Comparison of ENCODE assay signal across 10 mouse cellular contexts in genomic region chr9:16398734-16399686, GRCm38 (mm10).
DNase-seq lines count a peak whose midpoint lies in the region; ATAC-seq lines count a peak whose summit lies in the region.
"Had no signal": no experiment of that assay in that cellular context is flagged by ENCODE, and none has a peak within 500 bp of the region (broad histone marks: within the 10 kb centered on the region; RNA-seq: fewer than 3 reads in every experiment).

No protein-coding gene starts in this region.

- no peaks in the 10 kb centered on the region for H3K27me3 ChIP-seq in embryonic facial prominence, embryonic 11.5 days (ENCODE audit: control insufficient read depth, insufficient read depth, low read length)
- no peaks in the 10 kb centered on the region for H3K27me3 ChIP-seq in hindbrain, embryonic 16.5 days (replicated peaks; ENCODE audit: control insufficient read depth, insufficient read depth, low read length)
- no peaks in the 10 kb centered on the region for H3K27me3 ChIP-seq in neural tube, embryonic 13.5 days
- no peaks in the 10 kb centered on the region for H3K27me3 ChIP-seq in kidney, embryonic 16.5 days (ENCODE audit: insufficient read depth, low read length)
- H3K27me3 ChIP-seq: intestine, embryonic 15.5 days; liver, embryonic 12.5 days had no signal

- DNase-seq in left cerebral cortex, postnatal 10 days (ENCODE audit: extremely low spot score in 1 of 2, low spot score in 2 of 2), result peak; percentile 14 to 18
- DNase-seq in left cerebral cortex, adult 11 months (ENCODE audit: low spot score), result no peak
- peak; percentile 4 for DNase-seq in embryonic facial prominence, embryonic 11.5 days (ENCODE audit: low spot score)
- DNase-seq in lung, postnatal 14 days, result no peak
- no peak for DNase-seq in cerebellum, postnatal 25 days

- H3K9ac ChIP-seq in embryonic facial prominence, embryonic 11.5 days (replicated peaks; ENCODE audit: low read length), result no peak overlapping the region
- no peak overlapping the region for H3K9ac ChIP-seq in hindbrain, embryonic 16.5 days (ENCODE audit: low read depth, low read length)
- H3K9ac ChIP-seq in neural tube, embryonic 13.5 days, result no peak overlapping the region
- H3K9ac ChIP-seq in kidney, embryonic 16.5 days (replicated peaks; ENCODE audit: low read length), result no peak overlapping the region
- H3K9ac ChIP-seq: intestine, embryonic 15.5 days; liver, embryonic 12.5 days had no signal

- 56% methylated on average over 6 of the region's 6 CpGs for WGBS in embryonic facial prominence, embryonic 11.5 days
- WGBS in hindbrain, embryonic 16.5 days, result 31% methylated on average over 6 of the region's 6 CpGs
- 37% methylated on average over 6 of the region's 6 CpGs for WGBS in neural tube, embryonic 13.5 days
- 79% methylated on average over 6 of the region's 6 CpGs for WGBS in kidney, embryonic 16.5 days

- H3K9me3 ChIP-seq in embryonic facial prominence, embryonic 11.5 days (replicated peaks; ENCODE audit: control insufficient read depth, low read length), result no peaks in the 10 kb centered on the region
- no peaks in the 10 kb centered on the region for H3K9me3 ChIP-seq in hindbrain, embryonic 16.5 days (ENCODE audit: control insufficient read depth, low read length)
- H3K9me3 ChIP-seq in neural tube, embryonic 13.5 days, result no peaks in the 10 kb centered on the region
- H3K9me3 ChIP-seq in kidney, embryonic 16.5 days (ENCODE audit: low read length), result no peaks in the 10 kb centered on the region
- H3K9me3 ChIP-seq: intestine, embryonic 15.5 days; liver, embryonic 12.5 days had no signal

- H3K4me1 ChIP-seq in embryonic facial prominence, embryonic 11.5 days (ENCODE audit: control insufficient read depth, insufficient read depth, low read length), result no peaks in the 10 kb centered on the region; the same call in 1 of the 2 replicates
- peaks cover 10% of the 10 kb centered on the region for H3K4me1 ChIP-seq in hindbrain, embryonic 16.5 days (ENCODE audit: control insufficient read depth, insufficient read depth, low read depth, low read length)
- peaks cover 40% of the 10 kb centered on the region for H3K4me1 ChIP-seq in neural tube, embryonic 13.5 days (replicated peaks)
- H3K4me1 ChIP-seq in kidney, embryonic 16.5 days (ENCODE audit: insufficient read depth, low read length), result no peaks in the 10 kb centered on the region
- H3K4me1 ChIP-seq: intestine, embryonic 15.5 days had no signal

- H3K27ac ChIP-seq in embryonic facial prominence, embryonic 11.5 days (replicated peaks; ENCODE audit: low read depth, low read length), result no peak overlapping the region
- peak overlapping the region; percentile 6; the same call in 1 of the 2 replicates for H3K27ac ChIP-seq in hindbrain, embryonic 16.5 days (ENCODE audit: low read depth, low read length)
- peak overlapping the region; percentile 33 for H3K27ac ChIP-seq in neural tube, embryonic 13.5 days (replicated peaks)
- H3K27ac ChIP-seq in kidney, embryonic 16.5 days (ENCODE audit: low read length), result no peak overlapping the region
- H3K27ac ChIP-seq: intestine, embryonic 15.5 days; liver, embryonic 12.5 days had no signal

- H3K4me3 ChIP-seq in embryonic facial prominence, embryonic 11.5 days (ENCODE audit: low read depth, low read length), result no peak overlapping the region
- no peak overlapping the region for H3K4me3 ChIP-seq in hindbrain, embryonic 16.5 days (ENCODE audit: low read length)
- H3K4me3 ChIP-seq in neural tube, embryonic 13.5 days, result no peak overlapping the region
- H3K4me3 ChIP-seq in kidney, embryonic 16.5 days (ENCODE audit: low read length), result no peak overlapping the region
- H3K4me3 ChIP-seq: intestine, embryonic 15.5 days; liver, embryonic 12.5 days had no signal

- no peak for ATAC-seq in embryonic facial prominence, embryonic 11.5 days (replicated peaks; ENCODE audit: insufficient number of reproducible peaks, low FRiP score, low TSS enrichment, low read depth)
- peak; percentile 91 for ATAC-seq in hindbrain, embryonic 16.5 days
- ATAC-seq in neural tube, embryonic 13.5 days (ENCODE audit: low read depth), result peak; percentile 90
- ATAC-seq in kidney, embryonic 16.5 days (ENCODE audit: low FRiP score, low TSS enrichment), result no peak
- ATAC-seq: intestine, embryonic 15.5 days; liver, embryonic 12.5 days had no signal

- intact Hi-C loops in left cerebral cortex, postnatal 10 days (cut with DNase I), result no loop called here

- no peaks in the 10 kb centered on the region for H3K36me3 ChIP-seq in embryonic facial prominence, embryonic 11.5 days (replicated peaks; ENCODE audit: control insufficient read depth, insufficient read depth, low read depth, low read length)
- H3K36me3 ChIP-seq in hindbrain, embryonic 16.5 days (ENCODE audit: control insufficient read depth, insufficient read depth, low read length), result no peaks in the 10 kb centered on the region
- H3K36me3 ChIP-seq in neural tube, embryonic 13.5 days, result no peaks in the 10 kb centered on the region
- no peaks in the 10 kb centered on the region for H3K36me3 ChIP-seq in kidney, embryonic 16.5 days (ENCODE audit: insufficient read depth, low read length)
- H3K36me3 ChIP-seq: intestine, embryonic 15.5 days; liver, embryonic 12.5 days had no signal

- no peak overlapping the region for H3K4me2 ChIP-seq in embryonic facial prominence, embryonic 11.5 days (ENCODE audit: low read depth, low read length)
- no peak overlapping the region for H3K4me2 ChIP-seq in hindbrain, embryonic 16.5 days (ENCODE audit: low read length)
- no peak overlapping the region for H3K4me2 ChIP-seq in neural tube, embryonic 13.5 days
- no peak overlapping the region for H3K4me2 ChIP-seq in kidney, embryonic 16.5 days (replicated peaks; ENCODE audit: low read depth, low read length)
- H3K4me2 ChIP-seq: intestine, embryonic 15.5 days; liver, embryonic 12.5 days had no signal

Comparison
In these comparisons a context has a peak if more than half of its experiments do, and no peak if none do; other contexts are left out.
1. DNase-seq: peak in left cerebral cortex, postnatal 10 days (2 of 2) and embryonic facial prominence, embryonic 11.5 days (single experiment); none in left cerebral cortex, adult 11 months (single experiment), lung, postnatal 14 days (single experiment) and cerebellum, postnatal 25 days (0 of 2).
2. ATAC-seq: peak in hindbrain, embryonic 16.5 days (single experiment) and neural tube, embryonic 13.5 days (single experiment); none in embryonic facial prominence, embryonic 11.5 days (single experiment) and kidney, embryonic 16.5 days (single experiment).
3. H3K27ac ChIP-seq: peak in hindbrain, embryonic 16.5 days (single experiment) and neural tube, embryonic 13.5 days (single experiment); none in embryonic facial prominence, embryonic 11.5 days (single experiment) and kidney, embryonic 16.5 days (single experiment).